Mouse (Mus musculus) bone marrow macrophage, adult 2 months (primary cell): ENCODE results near the gene 1700016H13Rik.

Experiments
- CTCF ChIP-seq: IDR thresholded peaks from 2 replicates; pipeline ENCODE4 v1.5.1; 2012; ENCODE audit warnings: low read depth, mild to moderate bottlenecking, low read length, moderate library complexity
- POLR2A ChIP-seq: IDR thresholded peaks from 2 replicates; pipeline ENCODE4 v1.6.1; 2012; ENCODE audit warnings: mild to moderate bottlenecking, low read depth, low read length, borderline replicate concordance

- TF ChIP-seq POLR2A (no peak), CTCF (no peak)
These were observed 33.5 kb downstream of the 1700016H13Rik start for GRCm38 (mm10) chr5:103622321-103622720.
